Mouse (Mus musculus) 3134 (cell line): Measurements from ENCODE around the gene Hells.

ENCODE experiments used
- DNase-seq: peaks from one replicate; pipeline ENCODE4 v3.0.0-alpha.2; 2011; ENCODE audit warnings: low spot score; ENCODE audit not compliant: insufficient read length; ENCODE audit errors: extremely low read depth

Gene Hells

GRCm38 (mm10) chr19:39006715-39007114, 76.0 kb downstream of the Hells start, which contains the start of gene Cyp2c55:
Cyp2c55 (plus strand) TSS chr19:39007019.
- no peak for DNase-seq
